Mouse (Mus musculus) embryo, embryonic 11 days (tissue): ENCODE measurements around the gene Mertk.
"Not testable (repeated sequence)": the region's sequence is repeated elsewhere in the genome, so short reads cannot be mapped to it uniquely, and the experiment has no call there.

Experiments used
- DNase-seq: peaks from one replicate; pipeline ENCODE4 v3.0.0-alpha.2; 2015

Mertk gene

GRCm38 (mm10) chr2:128698693-128699181 lies at the start of gene Mertk:
TSS of gene Mertk (plus strand) at chr2:128698956.
- DNase-seq: peak; percentile 94

GRCm38 (mm10) chr2:128680661-128681060 lies 18.1 kb upstream of the Mertk start:
- no peak for DNase-seq

GRCm38 (mm10) chr2:128686921-128687557 lies 11.7 kb upstream of the Mertk start, which contains the start of gene Anapc1:
TSS of gene Anapc1 (minus strand) at chr2:128687391.
- peak; percentile 95 for DNase-seq

- no peak for DNase-seq
Observed at GRCm38 (mm10) chr2:128687558-128688120, 11.1 kb upstream of the Mertk start.

- no peak for DNase-seq
Observed at GRCm38 (mm10) chr2:128692336-128692735, 6.4 kb upstream of the Mertk start.

- DNase-seq: no peak
Observed at GRCm38 (mm10) chr2:128692771-128693170, 6.0 kb upstream of the Mertk start.

GRCm38 (mm10) chr2:128693236-128693635 lies 5.5 kb upstream of the Mertk start:
- no peak for DNase-seq

- DNase-seq: not testable (repeated sequence)
Observed at GRCm38 (mm10) chr2:128693828-128694227, 4.9 kb upstream of the Mertk start.

- no peak for DNase-seq
Observed at GRCm38 (mm10) chr2:128694548-128694947, 4.2 kb upstream of the Mertk start.

GRCm38 (mm10) chr2:128696426-128696825 lies 2.3 kb upstream of the Mertk start:
- no peak for DNase-seq

GRCm38 (mm10) chr2:128697047-128697446 lies 1.7 kb upstream of the Mertk start:
- DNase-seq: no peak

GRCm38 (mm10) chr2:128697566-128697965 lies 1.2 kb upstream of the Mertk start:
- no peak for DNase-seq

- peak; percentile 93 for DNase-seq
Observed at GRCm38 (mm10) chr2:128698140-128698692, 540 bp upstream of the Mertk start.

- peak; percentile 72 for DNase-seq
Observed at GRCm38 (mm10) chr2:128699201-128699885, 587 bp downstream of the Mertk start.

- no peak for DNase-seq
Observed at GRCm38 (mm10) chr2:128704474-128704873, 5.7 kb downstream of the Mertk start.

- no peak for DNase-seq
Observed at GRCm38 (mm10) chr2:128709264-128709663, 10.5 kb downstream of the Mertk start.

GRCm38 (mm10) chr2:128710609-128711008 lies 11.9 kb downstream of the Mertk start:
- DNase-seq: no peak

GRCm38 (mm10) chr2:128712940-128713339 lies 14.2 kb downstream of the Mertk start:
- DNase-seq: peak; percentile 40

- peak; percentile 92 for DNase-seq
Observed at GRCm38 (mm10) chr2:128713548-128714003, 14.8 kb downstream of the Mertk start.

- DNase-seq: peak; percentile 59
Observed at GRCm38 (mm10) chr2:128714724-128715241, 16.0 kb downstream of the Mertk start.

GRCm38 (mm10) chr2:128715979-128716378 lies 17.2 kb downstream of the Mertk start:
- DNase-seq: no peak

GRCm38 (mm10) chr2:128719380-128719779 lies 20.6 kb downstream of the Mertk start:
- no peak for DNase-seq

GRCm38 (mm10) chr2:128722106-128722710 lies 23.5 kb downstream of the Mertk start:
- DNase-seq: no peak
